Mouse (Mus musculus): ENCODE measurements around the gene Pgs1.

DNA sequence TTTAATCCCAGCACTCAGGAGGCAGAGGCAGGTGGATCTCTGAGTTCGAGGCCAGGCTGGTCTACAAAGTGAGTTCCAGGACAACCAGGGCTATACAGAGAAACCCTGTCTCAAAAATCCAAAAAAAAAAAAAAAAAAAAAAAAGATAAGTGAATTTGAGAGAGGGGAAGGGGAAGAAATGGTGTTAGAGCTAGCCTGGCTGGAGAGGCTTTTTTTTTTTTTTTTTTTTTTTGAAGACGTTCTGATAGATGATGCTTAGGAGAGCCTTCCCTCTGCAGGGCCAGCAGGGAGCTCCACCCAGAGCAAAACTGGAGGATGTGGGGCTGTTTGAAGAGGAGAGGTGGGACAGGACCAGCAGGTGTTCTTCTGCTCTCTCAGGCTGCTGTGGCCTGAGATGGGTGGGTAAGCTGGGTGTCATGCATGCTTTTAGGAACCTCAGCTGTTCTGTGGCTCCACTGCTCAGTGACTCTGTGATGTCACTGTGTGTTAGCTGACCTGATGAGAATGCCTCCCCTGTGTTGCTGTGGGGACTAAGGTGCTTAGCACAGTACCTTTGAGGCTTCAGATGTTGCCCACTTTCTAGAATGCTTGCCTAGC lies 14.3 kb upstream of the Pgs1 start:
- no peak for TF ChIP-seq CTCF (IDR thresholded peaks at IDR 0.05)
- no peak for TF ChIP-seq POLR2A (IDR thresholded peaks at IDR 0.05; ENCODE audit: insufficient read depth, low read depth, low read length)
